9 mouse cellular contexts compared by ENCODE assay signal in genomic region chr2:93262291-93263285, GRCm38 (mm10).
DNase-seq lines count a peak whose midpoint lies in the region; ATAC-seq lines count a peak whose summit lies in the region.
"Had no signal": no experiment of that assay in that cellular context is flagged by ENCODE, and none has a peak within 500 bp of the region (broad histone marks: within the 10 kb centered on the region; RNA-seq: fewer than 3 reads in every experiment).

No protein-coding gene starts in this region.

- DNase-seq in hindbrain, embryonic 10.5 days (ENCODE audit: low spot score), result no peak
- no peak for DNase-seq in hindbrain, embryonic 11.5 days (ENCODE audit: low spot score)
- peak; percentile 58 for DNase-seq in Muller cell, postnatal 12 days (ENCODE audit: inconsistent ontology term)
- peak; percentile 17 for DNase-seq in liver
- no peak for DNase-seq in urinary bladder, adult 2 months (ENCODE audit: low spot score)
- no peak for DNase-seq in right cerebral cortex, postnatal 14 days
- no peak for DNase-seq in cerebellum, adult 11 months

- H3K4me2 ChIP-seq in hindbrain, embryonic 11.5 days (replicated peaks; ENCODE audit: low read depth, low read length), result no peak overlapping the region
- no peak overlapping the region for H3K4me2 ChIP-seq in heart, embryonic 13.5 days
- H3K4me2 ChIP-seq: hindbrain, embryonic 15.5 days had no signal

- no peak overlapping the region for H3K4me3 ChIP-seq in hindbrain, embryonic 10.5 days
- H3K4me3 ChIP-seq in hindbrain, embryonic 11.5 days (ENCODE audit: low read depth, low read length), result no peak overlapping the region
- no peak overlapping the region for H3K4me3 ChIP-seq in heart, embryonic 13.5 days
- H3K4me3 ChIP-seq: hindbrain, embryonic 15.5 days had no signal

- no peak overlapping the region for H3K9ac ChIP-seq in hindbrain, embryonic 11.5 days (ENCODE audit: low read depth, low read length)
- H3K9ac ChIP-seq in heart, embryonic 13.5 days, result no peak overlapping the region
- H3K9ac ChIP-seq: hindbrain, embryonic 15.5 days had no signal

- no peaks in the 10 kb centered on the region for H3K9me3 ChIP-seq in hindbrain, embryonic 10.5 days
- no peaks in the 10 kb centered on the region for H3K9me3 ChIP-seq in hindbrain, embryonic 11.5 days (ENCODE audit: control insufficient read depth, low read length)
- no peaks in the 10 kb centered on the region for H3K9me3 ChIP-seq in heart, embryonic 13.5 days
- H3K9me3 ChIP-seq: hindbrain, embryonic 15.5 days had no signal

- H3K36me3 ChIP-seq in hindbrain, embryonic 10.5 days, result peaks cover 15% of the 10 kb centered on the region; the same call in 1 of the 2 replicates
- H3K36me3 ChIP-seq in hindbrain, embryonic 11.5 days (ENCODE audit: control insufficient read depth, insufficient read depth, low read length), result no peaks in the 10 kb centered on the region
- no peaks in the 10 kb centered on the region for H3K36me3 ChIP-seq in heart, embryonic 13.5 days
- H3K36me3 ChIP-seq: hindbrain, embryonic 15.5 days had no signal

- peaks cover 65% of the 10 kb centered on the region for H3K4me1 ChIP-seq in hindbrain, embryonic 10.5 days (replicated peaks)
- H3K4me1 ChIP-seq in hindbrain, embryonic 11.5 days (replicated peaks; ENCODE audit: control insufficient read depth, insufficient read depth, low read length), result peaks cover 5% of the 10 kb centered on the region
- H3K4me1 ChIP-seq in heart, embryonic 13.5 days, result peaks cover 80% of the 10 kb centered on the region

- WGBS in hindbrain, embryonic 10.5 days, result 76% methylated on average over 5 of the region's 5 CpGs
- 78% methylated on average over 5 of the region's 5 CpGs for WGBS in hindbrain, embryonic 11.5 days
- 48% methylated on average over 5 of the region's 5 CpGs for WGBS in heart, embryonic 13.5 days

- no peaks in the 10 kb centered on the region for H3K27me3 ChIP-seq in hindbrain, embryonic 10.5 days (ENCODE audit: insufficient read depth, poor library complexity, severe bottlenecking)
- H3K27me3 ChIP-seq in hindbrain, embryonic 11.5 days (ENCODE audit: control insufficient read depth, insufficient read depth, low read length), result no peaks in the 10 kb centered on the region
- no peaks in the 10 kb centered on the region for H3K27me3 ChIP-seq in heart, embryonic 13.5 days (replicated peaks)
- H3K27me3 ChIP-seq: hindbrain, embryonic 15.5 days had no signal

- H3K27ac ChIP-seq in hindbrain, embryonic 10.5 days, result peak overlapping the region; percentile 80
- H3K27ac ChIP-seq in hindbrain, embryonic 11.5 days (ENCODE audit: low read depth, low read length), result no peak overlapping the region
- peak overlapping the region; percentile 81 for H3K27ac ChIP-seq in heart, embryonic 13.5 days (replicated peaks)
- H3K27ac ChIP-seq: hindbrain, embryonic 15.5 days had no signal

- no peak for ATAC-seq in hindbrain, embryonic 11.5 days (ENCODE audit: low FRiP score)
- no peak for ATAC-seq in heart, embryonic 13.5 days (ENCODE audit: extremely low read depth, insufficient number of reproducible peaks, low FRiP score, low TSS enrichment)

Comparison
In these comparisons a context has a peak if more than half of its experiments do, and no peak if none do; other contexts are left out.
1. DNase-seq: peak in Muller cell, postnatal 12 days (single experiment) and liver (single experiment); none in hindbrain, embryonic 10.5 days (single experiment), hindbrain, embryonic 11.5 days (single experiment), urinary bladder, adult 2 months (single experiment), right cerebral cortex, postnatal 14 days (single experiment) and cerebellum, adult 11 months (single experiment).